Mouse (Mus musculus) hindbrain, postnatal 0 days (tissue): Measurements from ENCODE around the gene Radil. TPM values are rescaled to one million over a fixed set of nuclear protein-coding genes. Genes with fewer than 3 reads are reported as not detected.

Experiments
- ATAC-seq: fragments of 200-750 bp; cut with Nextera tagmentation; 2 replicates; pipeline ENCODE4 v1.8.0; 2017; ENCODE audit warnings: mild to moderate bottlenecking, moderate TSS enrichment, moderate library complexity
- DNase-seq: peaks from one replicate; pipeline ENCODE4 v3.0.0-alpha.2; 2015; ENCODE audit warnings: low spot score
- H3K27ac ChIP-seq: fragments of 300-500 bp; sonication (generic); 2 replicates; pipeline ENCODE4 v1.5.1; 2014; ENCODE audit warnings: mild to moderate bottlenecking
- H3K27me3 ChIP-seq: fragments of 300-500 bp; sonication (generic); 2 replicates; pipeline ENCODE4 v1.6.1; 2014; ENCODE audit warnings: low read length, mixed read lengths; ENCODE audit not compliant: insufficient read depth
- H3K36me3 ChIP-seq: fragments of 300-500 bp; sonication (generic); 2 replicates; pipeline ENCODE4 v1.6.1; 2014; ENCODE audit warnings: low read length, mixed read lengths; ENCODE audit not compliant: insufficient read depth
- H3K4me1 ChIP-seq: fragments of 300-500 bp; sonication (generic); 2 replicates; pipeline ENCODE4 v1.6.1; 2014; ENCODE audit warnings: antibody characterized with exemption, low read length, mixed read lengths; ENCODE audit not compliant: insufficient read depth
- H3K4me2 ChIP-seq: fragments of 300-500 bp; sonication (generic); 2 replicates; pipeline ENCODE4 v1.6.1; 2014; ENCODE audit warnings: low read depth, mild to moderate bottlenecking, low read length, moderate library complexity, mixed read lengths
- H3K4me3 ChIP-seq: fragments of 300-500 bp; sonication (generic); 2 replicates; pipeline ENCODE4 v1.5.1; 2014; ENCODE audit warnings: low read length
- H3K9ac ChIP-seq: fragments of 300-500 bp; sonication (generic); replicated peaks from 2 replicates; pipeline ENCODE4 v1.6.1; 2014; ENCODE audit warnings: mild to moderate bottlenecking, low read length, moderate library complexity, mixed read lengths
- H3K9me3 ChIP-seq: fragments of 300-500 bp; sonication (generic); 2 replicates; pipeline ENCODE4 v1.6.1; 2016; ENCODE audit warnings: low read length, mixed read lengths
- CTCF ChIP-seq: IDR thresholded peaks from 2 replicates; pipeline ENCODE4 v1.5.1; 2016; ENCODE audit warnings: antibody characterized with exemption, control low read depth, low read depth
- WGBS: fragments of 180-500 bp; shearing (Covaris S2); extraction: QIAGEN DNeasy Blood & Tissue Kit; methylation state at CpG from one replicate; pipeline ENCODE4 v1.1.7; 2014; 5-methylcytosine and 5-hydroxymethylcytosine counted together
- polyA plus RNA-seq: library from polyadenylated mRNA; unstranded; fragments of >200 nt; fragmentation: Nextera tagmentation; extraction: Ambion mirVana; gene quantifications from 2 replicates; pipeline ENCODE4 v1.2.1, GENCODE M21; 2015
- total RNA-seq: library from RNA; depleted of rRNA; stranded (reverse); fragments of >200 nt; gene quantifications from 2 replicates; pipeline ENCODE4 v1.2.3, GENCODE M21; 2014; rRNA removed

Gene Radil
- total RNA-seq (17.7 and 20.0 TPM in 2 replicates), polyA plus RNA-seq (11.9 and 12.4 TPM in 2 replicates)

GRCm38 (mm10) chr5:142550706-142551652, at the start of gene Radil:
TSS of gene Radil (minus strand) at chr5:142551098.
- peak; percentile 100 for DNase-seq
- 2% methylated on average over 73 of the region's 80 CpGs for WGBS
- H3K4me3 ChIP-seq = peak within 1 kb of the TSS; percentile 62

GRCm38 (mm10) chr5:142597648-142598390, 46.9 kb upstream of the Radil start:
- no peak for ATAC-seq
- no peak overlapping the region for H3K4me3 ChIP-seq
- H3K4me2 ChIP-seq = no peak overlapping the region
- no peaks in the 10 kb centered on the region for H3K27me3 ChIP-seq
- 78% methylated on average over 6 of the region's 6 CpGs for WGBS
- no peaks in the 10 kb centered on the region for H3K9me3 ChIP-seq
- no peaks in the 10 kb centered on the region for H3K4me1 ChIP-seq
- no peak for DNase-seq
- no peaks in the 10 kb centered on the region for H3K36me3 ChIP-seq
- TF ChIP-seq CTCF = no peak
- no peak overlapping the region for H3K9ac ChIP-seq
- no peak overlapping the region for H3K27ac ChIP-seq

More at GRCm38 (mm10) chr5:142550706-142551652, at the start of gene Radil:
- Histone ChIP-seq H3K9ac (peak within 1 kb of the TSS; percentile 67), H3K27ac (peak within 1 kb of the TSS; percentile 51; the same call in 1 of the 2 replicates), H3K4me2 (peak within 1 kb of the TSS; percentile 96), H3K27me3 (no peaks in the 10 kb centered on the region), H3K9me3 (no peaks in the 10 kb centered on the region), H3K36me3 (no peaks in the 10 kb centered on the region), H3K4me1 (no peaks in the 10 kb centered on the region)
- TF ChIP-seq CTCF = peak; percentile 95
- peak; percentile 98 for ATAC-seq

- 72% methylated on average over 6 of the region's 6 CpGs for WGBS
- Histone ChIP-seq H3K27me3 (no peaks in the 10 kb centered on the region), H3K9ac (no peak overlapping the region), H3K4me3 (no peak overlapping the region), H3K36me3 (no peaks in the 10 kb centered on the region), H3K9me3 (no peaks in the 10 kb centered on the region), H3K27ac (no peak overlapping the region; the same call in 1 of the 2 replicates), H3K4me1 (no peaks in the 10 kb centered on the region), H3K4me2 (no peak overlapping the region)
- no peak for ATAC-seq
- no peak for DNase-seq
- TF ChIP-seq CTCF = no peak
Observed at GRCm38 (mm10) chr5:142596723-142597122, 45.8 kb upstream of the Radil start.

- Histone ChIP-seq H3K9me3 (no peaks in the 10 kb centered on the region), H3K4me3 (no peak overlapping the region), H3K36me3 (no peaks in the 10 kb centered on the region), H3K4me2 (no peak overlapping the region), H3K9ac (no peak overlapping the region), H3K4me1 (peaks cover 5% of the 10 kb centered on the region; the same call in 1 of the 2 replicates), H3K27ac (peak overlapping the region; percentile 49; the same call in 1 of the 2 replicates), H3K27me3 (no peaks in the 10 kb centered on the region)
- DNase-seq (peak; percentile 65), ATAC-seq (peak; percentile 73)
- no peak for TF ChIP-seq CTCF
- 40% methylated on average over 3 of the region's 3 CpGs for WGBS
Observed at GRCm38 (mm10) chr5:142595698-142596097, 44.8 kb upstream of the Radil start.

- H3K4me1 ChIP-seq = peaks cover 8% of the 10 kb centered on the region; the same call in 1 of the 2 replicates
Observed at GRCm38 (mm10) chr5:142590953-142591616, 40.2 kb upstream of the Radil start.

GRCm38 (mm10) chr5:142583616-142584126, 32.8 kb upstream of the Radil start:
- WGBS = 16% methylated on average over 14 of the region's 14 CpGs
- ATAC-seq = peak; percentile 96
- H3K36me3 ChIP-seq = no peaks in the 10 kb centered on the region; the same call in 1 of the 2 replicates
- peak overlapping the region; percentile 80 for H3K27ac ChIP-seq
- peak; percentile 85 for DNase-seq
- no peak overlapping the region for H3K4me3 ChIP-seq
- TF ChIP-seq CTCF = peak; percentile 53
- no peaks in the 10 kb centered on the region for H3K27me3 ChIP-seq
- H3K4me2 ChIP-seq = peak overlapping the region; percentile 44
- H3K9ac ChIP-seq = no peak overlapping the region
- no peaks in the 10 kb centered on the region for H3K9me3 ChIP-seq
- peaks cover 15% of the 10 kb centered on the region for H3K4me1 ChIP-seq

More at GRCm38 (mm10) chr5:142590953-142591616, 40.2 kb upstream of the Radil start:
- Histone ChIP-seq H3K9me3 (no peaks in the 10 kb centered on the region), H3K9ac (no peak overlapping the region), H3K4me2 (no peak overlapping the region), H3K27ac (peak overlapping the region; percentile 28; the same call in 1 of the 2 replicates), H3K4me3 (no peak overlapping the region), H3K27me3 (no peaks in the 10 kb centered on the region), H3K36me3 (no peaks in the 10 kb centered on the region)
- ATAC-seq (no peak), DNase-seq (no peak)
- no peak for TF ChIP-seq CTCF
- WGBS = 35% methylated on average over 6 of the region's 6 CpGs
